Mouse (Mus musculus) brain, embryonic 14.5 days (tissue): Measurements from ENCODE around the gene Grem1.

Experiments
- CTCF ChIP-seq: fragments of 200-500 bp; IDR thresholded peaks from 2 replicates; pipeline ENCODE4 v1.5.1; 2012; ENCODE audit warnings: inconsistent platforms, mild to moderate bottlenecking, moderate library complexity, borderline replicate concordance; ENCODE audit not compliant: insufficient read depth, insufficient read length; ENCODE audit errors: extremely low read depth
- POLR2A ChIP-seq: fragments of 200-500 bp; IDR thresholded peaks from 2 replicates; pipeline ENCODE4 v1.6.1; 2012; ENCODE audit warnings: mild to moderate bottlenecking, inconsistent platforms, borderline replicate concordance; ENCODE audit not compliant: poor library complexity, insufficient read depth, insufficient read length, severe bottlenecking; ENCODE audit errors: extremely low read depth

DNA sequence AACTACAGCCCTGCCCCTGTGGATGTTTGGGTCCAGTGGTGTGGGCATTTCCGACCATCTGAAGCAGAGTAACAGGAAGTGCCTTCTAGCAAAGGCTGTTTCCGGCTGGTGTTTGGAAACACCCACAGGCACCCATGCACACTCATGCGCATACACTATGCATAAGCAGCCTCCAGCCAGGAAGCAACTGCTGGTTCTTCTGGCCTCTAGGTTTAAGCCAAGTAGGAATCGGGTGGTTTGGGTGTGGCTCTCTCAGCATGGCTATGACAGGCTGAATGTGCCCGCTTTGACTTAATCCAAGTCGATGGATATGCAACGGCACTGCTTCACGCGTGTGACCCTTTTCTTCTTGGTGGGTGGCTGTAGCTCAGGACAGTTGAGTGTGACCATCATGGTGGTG, 9.1 kb downstream of the Grem1 start:
- TF ChIP-seq CTCF = no peak
- TF ChIP-seq POLR2A = no peak
